Mouse (Mus musculus): ENCODE measurements around the gene Ipo11.

Ipo11 gene

GRCm38 (mm10) chr13:106754216-106754615 is 182.5 kb downstream of the Ipo11 start:
- in situ Hi-C loops (cut with MboI; ENCODE audit: unreplicated experiment in 2 of 2): no loop called here

- in situ Hi-C loops (cut with MboI; ENCODE audit: unreplicated experiment in 2 of 2): no loop called here
Observed at GRCm38 (mm10) chr13:106751951-106752350, 184.8 kb downstream of the Ipo11 start.

- in situ Hi-C loops (cut with MboI; ENCODE audit: unreplicated experiment in 2 of 2): no loop called here
Observed at GRCm38 (mm10) chr13:106746823-106747222, 189.9 kb downstream of the Ipo11 start.

GRCm38 (mm10) chr13:106745201-106745600 is 191.6 kb downstream of the Ipo11 start:
- in situ Hi-C loops (cut with MboI; ENCODE audit: unreplicated experiment in 2 of 2): no loop called here
